Comparison of ENCODE assay signal across 8 mouse cellular contexts in the genomic region with DNA sequence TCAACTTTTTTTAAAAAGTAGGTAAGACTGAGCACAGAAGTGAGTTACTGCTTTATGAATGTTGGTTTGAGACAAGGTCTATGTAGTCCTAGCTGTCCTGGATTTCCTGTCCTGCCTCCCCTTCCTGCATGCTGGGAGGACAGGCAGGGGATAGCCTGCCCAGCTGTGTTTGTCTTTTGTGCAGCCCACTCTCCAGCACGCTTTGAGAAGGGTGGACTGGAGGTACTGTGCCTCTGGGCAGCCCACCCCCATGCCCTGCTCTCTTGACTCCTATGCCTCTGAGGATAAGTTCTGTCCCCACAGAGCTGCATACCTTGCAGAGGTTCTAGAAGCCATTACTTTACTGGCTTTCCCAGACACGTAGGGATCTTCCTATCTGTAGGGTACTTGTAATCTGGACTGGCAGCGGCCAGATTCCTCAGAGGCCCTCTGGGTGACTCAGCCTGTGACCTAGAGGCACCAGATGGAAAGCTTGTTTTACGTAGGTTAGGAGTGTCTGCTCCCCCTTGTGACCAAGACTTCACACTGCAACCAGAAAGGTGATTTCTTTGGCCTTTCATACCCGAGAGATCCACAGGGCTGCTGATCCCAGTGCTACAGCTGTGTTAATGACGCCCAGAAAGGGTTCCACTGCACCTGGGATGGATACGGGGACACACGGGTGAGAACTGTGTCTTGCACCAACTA. TPM values are rescaled to one million over a fixed set of nuclear protein-coding genes. Genes with fewer than 3 reads are reported as not detected.
DNase-seq lines count a peak whose midpoint lies in the region; ATAC-seq lines count a peak whose summit lies in the region.

No protein-coding gene starts in this region.

- no peaks in the 10 kb centered on the region for H3K27me3 ChIP-seq in heart, embryonic 10.5 days (ENCODE audit: insufficient read depth, poor library complexity, severe bottlenecking)
- H3K27me3 ChIP-seq in neural tube, embryonic 13.5 days, result no peaks in the 10 kb centered on the region

- peak overlapping the region; percentile 5; the same call in 1 of the 2 replicates for H3K4me3 ChIP-seq in heart, embryonic 10.5 days
- no peak overlapping the region for H3K4me3 ChIP-seq in neural tube, embryonic 13.5 days

- no peak overlapping the region for H3K9ac ChIP-seq in neural tube, embryonic 13.5 days

- no peaks in the 10 kb centered on the region for H3K9me3 ChIP-seq in heart, embryonic 10.5 days
- no peaks in the 10 kb centered on the region for H3K9me3 ChIP-seq in neural tube, embryonic 13.5 days

- DNase-seq in CD8-positive naive resting alpha-beta T cell, adult 2 months (ENCODE audit: low read depth in 2 of 2, low spot score in 2 of 2), result peak; percentile 25 to 60
- DNase-seq in adrenal gland, adult 8-10 months, result peak; percentile 81
- DNase-seq in embryo, embryonic 9.5 days (ENCODE audit: extremely low spot score), result peak; percentile 65
- peak; percentile 93 for DNase-seq in heart, embryonic 10.5 days (ENCODE audit: low spot score)
- DNase-seq in kidney, adult 8-10 months, result peak; percentile 62 to 75
- peak; percentile 78 to 87 for DNase-seq in lung, adult 18-20 months
- peak; percentile 65 for DNase-seq in thymus, postnatal 4 days

- H3K27ac ChIP-seq in heart, embryonic 10.5 days, result peak overlapping the region; percentile 85
- no peak overlapping the region for H3K27ac ChIP-seq in neural tube, embryonic 13.5 days (replicated peaks)

- H3K4me1 ChIP-seq in heart, embryonic 10.5 days, result peaks cover 10% of the 10 kb centered on the region
- H3K4me1 ChIP-seq in neural tube, embryonic 13.5 days (replicated peaks), result peaks cover 4% of the 10 kb centered on the region

- 22% methylated on average over 8 of the region's 8 CpGs for WGBS in heart, embryonic 10.5 days
- WGBS in neural tube, embryonic 13.5 days, result 31% methylated on average over 8 of the region's 8 CpGs

- ATAC-seq in neural tube, embryonic 13.5 days (ENCODE audit: low read depth), result peak; percentile 55; the same call in 1 of the 2 replicates

- H3K4me2 ChIP-seq in neural tube, embryonic 13.5 days, result no peak overlapping the region

- peaks cover 61% of the 10 kb centered on the region for H3K36me3 ChIP-seq in heart, embryonic 10.5 days
- H3K36me3 ChIP-seq in neural tube, embryonic 13.5 days, result peaks cover 40% of the 10 kb centered on the region

RNA-seq across cellular contexts. Expression of a gene that starts 17.9 kb away (rescaled TPM):
- total RNA-seq in adrenal gland, adult 8-10 months (2022), result 10 to 100 TPM in 1 of 4 experiments, 1 to 10 TPM in 3; 4.3 to 10.1 (median 5.2) TPM
- polyA plus RNA-seq in heart, embryonic 10.5 days (2016; fragmentation: Nextera tagmentation; extraction: Ambion mirVana), result 8.3 and 9.5 TPM in 2 replicates
- 22.4 and 22.8 TPM in 2 replicates for polyA plus RNA-seq in neural tube, embryonic 13.5 days (2015; fragmentation: Nextera tagmentation; extraction: Ambion mirVana)

RNA-seq across cellular contexts. Expression of a gene that starts 39.5 kb away (rescaled TPM):
- total RNA-seq in adrenal gland, adult 8-10 months (2022), result 100 to 1,000 TPM in 1 of 4 experiments, 10 to 100 TPM in 3; 48.7 to 119 (median 89.2) TPM
- polyA plus RNA-seq in heart, embryonic 10.5 days (2016; fragmentation: Nextera tagmentation; extraction: Ambion mirVana), result 19.6 and 31.0 TPM in 2 replicates
- 31.2 and 35.4 TPM in 2 replicates for polyA plus RNA-seq in neural tube, embryonic 13.5 days (2015; fragmentation: Nextera tagmentation; extraction: Ambion mirVana)

RNA-seq across cellular contexts. Expression of a gene that starts 52.6 kb away (rescaled TPM):
- 10 to 100 TPM; 21.9 to 37.5 (median 28.8) TPM for total RNA-seq in adrenal gland, adult 8-10 months (2022)
- 6.2 and 10.0 TPM in 2 replicates for polyA plus RNA-seq in heart, embryonic 10.5 days (2016; fragmentation: Nextera tagmentation; extraction: Ambion mirVana)
- polyA plus RNA-seq in neural tube, embryonic 13.5 days (2015; fragmentation: Nextera tagmentation; extraction: Ambion mirVana), result 30.0 and 39.3 TPM in 2 replicates

Comparison
In these comparisons a context has a peak if more than half of its experiments do, and no peak if none do; other contexts are left out.
1. DNase-seq: peak in every context shown above with its lines; median percentile 93 in heart, embryonic 10.5 days; 82 in lung, adult 18-20 months; 81 in adrenal gland, adult 8-10 months; 68 in kidney, adult 8-10 months; 65 in embryo, embryonic 9.5 days; 65 in thymus, postnatal 4 days; 42 in CD8-positive naive resting alpha-beta T cell, adult 2 months.